Mouse (Mus musculus): Measurements from ENCODE around the gene Zfyve28. TPM values are rescaled to one million over a fixed set of nuclear protein-coding genes. Genes with fewer than 3 reads are reported as not detected.

Zfyve28 gene
- total RNA-seq (2014; rRNA removed) (10.1 and 13.9 TPM in 2 replicates), polyA plus RNA-seq (2015; fragmentation: Nextera tagmentation; extraction: Ambion mirVana) (3.0 and 3.8 TPM in 2 replicates)

GRCm38 (mm10) chr5:34288154-34288716 is at the start of gene Zfyve28, which contains the start of gene Cfap99:
Zfyve28 (minus strand) TSS chr5:34288449.
Cfap99 (plus strand) TSS chr5:34288600.
- Histone ChIP-seq H3K9ac (replicated peaks; ENCODE audit: low read length) (peak within 1 kb of the TSS; percentile 58), H3K27ac (peak within 1 kb of the TSS; percentile 52; the same call in 1 of the 2 replicates)

GRCm38 (mm10) chr5:34336775-34337450 is 48.7 kb upstream of the Zfyve28 start:
- DNase-seq (ENCODE audit: low spot score) (peak; percentile 60), ATAC-seq (0 out of 2 replicates have a peak, but pooled peaks have one; percentile 10)
- no peak for TF ChIP-seq CTCF (IDR thresholded peaks at IDR 0.05; ENCODE audit: low read depth)
- H3K27ac ChIP-seq, result peak overlapping the region; percentile 98
- peaks cover 8% of the 10 kb centered on the region for H3K4me1 ChIP-seq (ENCODE audit: insufficient read depth, low read length)
- H3K36me3 ChIP-seq (ENCODE audit: insufficient read depth, low read length), result no peaks in the 10 kb centered on the region
- H3K9me3 ChIP-seq (ENCODE audit: low read length), result no peaks in the 10 kb centered on the region
- H3K4me2 ChIP-seq (ENCODE audit: low read depth, low read length), result peak overlapping the region; percentile 91
- peak overlapping the region; percentile 98 for H3K9ac ChIP-seq (replicated peaks; ENCODE audit: low read length)
- WGBS, result 2% methylated on average over 42 of the region's 42 CpGs
- no peaks in the 10 kb centered on the region for H3K27me3 ChIP-seq (ENCODE audit: insufficient read depth, low read length)
- peak overlapping the region; percentile 96 for H3K4me3 ChIP-seq (ENCODE audit: low read length)

More at GRCm38 (mm10) chr5:34288154-34288716, at the start of gene Zfyve28, which contains the start of gene Cfap99:
- peak within 1 kb of the TSS; percentile 72 for H3K4me3 ChIP-seq (ENCODE audit: low read length)
- no peak for TF ChIP-seq CTCF (IDR thresholded peaks at IDR 0.05; ENCODE audit: low read depth)
- ATAC-seq (peak; percentile 99), DNase-seq (ENCODE audit: low spot score) (peak; percentile 96)
- H3K4me1 ChIP-seq (ENCODE audit: insufficient read depth, low read length), result no peaks in the 10 kb centered on the region
- H3K4me2 ChIP-seq (ENCODE audit: low read depth, low read length), result peak within 1 kb of the TSS; percentile 84
- H3K36me3 ChIP-seq (ENCODE audit: insufficient read depth, low read length), result no peaks in the 10 kb centered on the region
- H3K27me3 ChIP-seq (ENCODE audit: insufficient read depth, low read length), result 0 out of 2 replicates have a peak, but pooled peaks cover 6% of the 10 kb centered on the region
- 2% methylated on average over 68 of the region's 83 CpGs for WGBS
- H3K9me3 ChIP-seq (ENCODE audit: low read length), result no peaks in the 10 kb centered on the region

DNA sequence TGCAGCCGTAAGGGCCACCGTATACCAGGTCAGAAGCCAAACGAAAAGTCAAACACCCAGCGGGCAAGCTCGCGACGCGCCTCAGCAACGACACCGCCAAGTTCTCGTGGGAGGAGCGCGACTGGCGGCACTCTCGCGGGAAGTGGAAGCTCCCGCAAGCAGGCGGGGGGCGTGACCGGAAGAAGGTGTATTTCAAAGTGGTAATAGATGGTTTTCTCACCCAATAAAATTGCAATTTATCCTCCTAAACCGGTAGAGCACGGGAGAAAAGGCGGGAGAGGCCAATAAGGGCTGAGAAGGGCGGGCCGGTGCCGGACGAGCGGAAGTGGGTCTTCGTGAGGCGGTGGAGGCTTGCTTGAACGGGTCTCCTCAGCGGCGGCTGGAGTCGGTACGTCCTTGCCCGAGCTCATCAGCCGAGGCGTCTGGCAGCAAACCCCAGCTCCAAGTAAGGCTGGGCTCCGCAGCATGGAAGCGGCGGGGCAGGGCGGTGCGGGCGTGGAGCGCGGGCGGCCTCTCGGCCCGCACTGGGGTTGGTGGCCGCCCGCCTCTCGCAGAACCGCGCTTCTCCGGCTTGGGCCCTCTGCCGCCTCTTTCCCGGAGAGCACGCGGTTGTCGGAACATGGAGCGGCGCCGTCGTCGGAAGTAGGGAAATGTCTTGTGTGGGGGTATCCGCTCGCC is 48.0 kb upstream of the Zfyve28 start, which contains the start of gene Rnf4:
Gene Rnf4, plus strand, starts transcription at position 193 of the 678 bp plus-strand sequence.
- Histone ChIP-seq H3K4me1 (ENCODE audit: insufficient read depth, low read length) (peaks cover 8% of the 10 kb centered on the region), H3K4me2 (ENCODE audit: low read depth, low read length) (peak within 1 kb of the TSS; percentile 91), H3K4me3 (ENCODE audit: low read length) (peak within 1 kb of the TSS; percentile 96), H3K36me3 (ENCODE audit: insufficient read depth, low read length) (no peaks in the 10 kb centered on the region), H3K9ac (replicated peaks; ENCODE audit: low read length) (peak within 1 kb of the TSS; percentile 98), H3K27ac (peak within 1 kb of the TSS; percentile 98), H3K9me3 (ENCODE audit: low read length) (no peaks in the 10 kb centered on the region), H3K27me3 (ENCODE audit: insufficient read depth, low read length) (no peaks in the 10 kb centered on the region)
- DNase-seq (ENCODE audit: low spot score) (peak; percentile 99), ATAC-seq (peak; percentile 99)
- TF ChIP-seq CTCF (IDR thresholded peaks at IDR 0.05; ENCODE audit: low read depth), result no peak
- under 1% methylated on average over 67 of the region's 67 CpGs for whole genome bisulfite sequencing

- Histone ChIP-seq H3K4me1 (ENCODE audit: insufficient read depth, low read length) (peaks cover 8% of the 10 kb centered on the region), H3K9ac (replicated peaks; ENCODE audit: low read length) (peak overlapping the region; percentile 98), H3K9me3 (ENCODE audit: low read length) (no peaks in the 10 kb centered on the region), H3K27me3 (ENCODE audit: insufficient read depth, low read length) (no peaks in the 10 kb centered on the region), H3K4me3 (ENCODE audit: low read length) (peak overlapping the region; percentile 96), H3K4me2 (ENCODE audit: low read depth, low read length) (peak overlapping the region; percentile 91), H3K27ac (peak overlapping the region; percentile 88), H3K36me3 (ENCODE audit: insufficient read depth, low read length) (no peaks in the 10 kb centered on the region)
- ATAC-seq, result no peak; the same call in 1 of the 2 replicates
- DNase-seq (ENCODE audit: low spot score), result no peak
- no peak for TF ChIP-seq CTCF (IDR thresholded peaks at IDR 0.05; ENCODE audit: low read depth)
- WGBS, result 3% methylated on average over 21 of the region's 21 CpGs
Measured at GRCm38 (mm10) chr5:34335539-34336096, 47.4 kb upstream of the Zfyve28 start.

GRCm38 (mm10) chr5:34334081-34334480 is 45.8 kb upstream of the Zfyve28 start:
- Histone ChIP-seq H3K4me3 (ENCODE audit: low read length) (no peak overlapping the region), H3K27ac (no peak overlapping the region), H3K36me3 (ENCODE audit: insufficient read depth, low read length) (no peaks in the 10 kb centered on the region), H3K4me1 (ENCODE audit: insufficient read depth, low read length) (peaks cover 8% of the 10 kb centered on the region), H3K27me3 (ENCODE audit: insufficient read depth, low read length) (no peaks in the 10 kb centered on the region), H3K9me3 (ENCODE audit: low read length) (no peaks in the 10 kb centered on the region), H3K9ac (replicated peaks; ENCODE audit: low read length) (no peak overlapping the region), H3K4me2 (ENCODE audit: low read depth, low read length) (no peak overlapping the region)
- 83% methylated on average over 1 of the region's 1 CpGs for WGBS
- DNase-seq (ENCODE audit: low spot score), result no peak
- TF ChIP-seq CTCF (IDR thresholded peaks at IDR 0.05; ENCODE audit: low read depth), result no peak
- ATAC-seq, result no peak

DNA sequence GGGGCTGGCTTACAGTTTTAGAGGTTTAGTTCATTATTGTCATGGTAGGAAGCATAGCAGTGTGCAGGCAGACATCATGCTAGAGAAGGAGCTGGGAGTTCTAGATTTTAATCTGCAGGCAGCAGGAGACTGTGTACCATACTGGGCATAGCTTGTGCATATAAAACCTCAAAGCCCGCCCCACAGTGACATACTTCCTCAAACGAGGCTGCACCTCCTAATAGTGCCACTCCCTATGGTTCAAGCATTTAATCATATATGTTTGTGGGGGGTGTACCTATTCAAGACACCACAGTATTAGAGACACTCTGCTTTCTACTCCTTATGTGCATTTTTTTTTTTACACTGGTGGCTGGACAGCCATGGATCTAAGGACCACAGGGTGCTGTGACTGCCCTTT is 41.9 kb upstream of the Zfyve28 start:
- no peak overlapping the region for H3K27ac ChIP-seq
- DNase-seq (ENCODE audit: low spot score) (no peak), ATAC-seq (no peak)
- no peaks in the 10 kb centered on the region for H3K27me3 ChIP-seq (ENCODE audit: insufficient read depth, low read length)
- no peak overlapping the region for H3K9ac ChIP-seq (replicated peaks; ENCODE audit: low read length)
- H3K4me3 ChIP-seq (ENCODE audit: low read length), result no peak overlapping the region
- H3K4me2 ChIP-seq (ENCODE audit: low read depth, low read length), result no peak overlapping the region
- no peak for TF ChIP-seq CTCF (IDR thresholded peaks at IDR 0.05; ENCODE audit: low read depth)
- no peaks in the 10 kb centered on the region for H3K36me3 ChIP-seq (ENCODE audit: insufficient read depth, low read length)
- H3K9me3 ChIP-seq (ENCODE audit: low read length), result no peaks in the 10 kb centered on the region
- 86% methylated on average over 2 of the region's 2 CpGs for WGBS
- peaks cover 11% of the 10 kb centered on the region; the same call in 1 of the 2 replicates for H3K4me1 ChIP-seq (ENCODE audit: insufficient read depth, low read length)

All from hindbrain, postnatal 0 days (tissue).